Mouse (Mus musculus) forebrain, embryonic 14.5 days (tissue): ENCODE measurements around the gene Hnrnpl. TPM values are rescaled to one million over a fixed set of nuclear protein-coding genes. Genes with fewer than 3 reads are reported as not detected.

Experiments used
- ATAC-seq: fragments of 200-750 bp; cut with Nextera tagmentation; 2 replicates; pipeline ENCODE4 v1.8.0; 2017; ENCODE audit warnings: mild to moderate bottlenecking, moderate library complexity
- DNase-seq: peaks from one replicate; pipeline ENCODE4 v3.0.0-alpha.2; 2015; ENCODE audit warnings: low spot score
- H3K27ac ChIP-seq: fragments of 300-500 bp; sonication (generic); 2 replicates; pipeline ENCODE4 v1.5.1; 2014; ENCODE audit warnings: low read depth, mild to moderate bottlenecking, control low read depth, low read length, moderate library complexity
- H3K27me3 ChIP-seq: fragments of 300-500 bp; sonication (generic); replicated peaks from 2 replicates; pipeline ENCODE4 v1.6.1; 2014; ENCODE audit warnings: low read length, control low read depth, mixed read lengths; ENCODE audit not compliant: control insufficient read depth, insufficient read depth
- H3K36me3 ChIP-seq: fragments of 300-500 bp; sonication (generic); 2 replicates; pipeline ENCODE4 v1.6.1; 2014; ENCODE audit warnings: low read length, control low read depth; ENCODE audit not compliant: control insufficient read depth, insufficient read depth
- H3K4me1 ChIP-seq: fragments of 300-500 bp; sonication (generic); 2 replicates; pipeline ENCODE4 v1.6.1; 2014; ENCODE audit warnings: antibody characterized with exemption, low read length, control low read depth; ENCODE audit not compliant: control insufficient read depth, insufficient read depth
- H3K4me2 ChIP-seq: fragments of 300-500 bp; sonication (generic); 2 replicates; pipeline ENCODE4 v1.6.1; 2014; ENCODE audit warnings: mild to moderate bottlenecking, control low read depth, low read length
- H3K4me3 ChIP-seq: fragments of 300-500 bp; sonication (generic); 2 replicates; pipeline ENCODE4 v1.5.1; 2014; ENCODE audit warnings: low read depth, low read length, control low read depth
- H3K9ac ChIP-seq: fragments of 300-500 bp; sonication (generic); 2 replicates; pipeline ENCODE4 v1.6.1; 2014; ENCODE audit warnings: mild to moderate bottlenecking, low read length, control low read depth, moderate library complexity
- H3K9me3 ChIP-seq: fragments of 300-500 bp; sonication (generic); replicated peaks from 2 replicates; pipeline ENCODE4 v1.6.1; 2016; ENCODE audit warnings: low read length, control low read depth, mixed read lengths; ENCODE audit not compliant: control insufficient read depth
- WGBS: fragments of 180-500 bp; shearing (Covaris S2); extraction: QIAGEN DNeasy Blood & Tissue Kit; methylation state at CpG from one replicate; pipeline ENCODE4 v1.1.7; 2014; 5-methylcytosine and 5-hydroxymethylcytosine counted together
- polyA plus RNA-seq: library from polyadenylated mRNA; unstranded; fragments of >200 nt; fragmentation: Nextera tagmentation; extraction: Ambion mirVana; gene quantifications from 2 replicates; pipeline ENCODE4 v1.2.1, GENCODE M21; 2014

Hnrnpl gene
- polyA plus RNA-seq, 1 experiment from 2014 or later: 190 TPM

DNA sequence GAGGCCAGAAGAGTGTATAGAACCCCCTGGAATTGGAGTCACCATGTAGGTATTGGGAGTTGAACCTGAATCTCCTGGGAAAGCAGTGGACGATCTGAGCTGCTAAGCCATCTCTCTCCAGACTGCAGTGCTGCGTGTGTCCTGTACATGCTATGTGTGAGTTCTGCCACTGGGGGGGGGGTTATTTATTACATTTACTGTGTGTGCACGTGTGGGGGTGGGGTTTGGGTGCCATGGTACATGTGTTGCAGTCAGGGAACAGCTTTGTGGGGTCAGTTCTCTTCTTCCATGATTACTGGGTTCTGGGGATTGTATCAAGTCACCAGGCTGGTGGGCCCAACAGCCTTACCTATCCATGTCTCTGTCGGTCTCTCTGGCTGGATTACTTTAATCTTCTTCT lies 1.5 kb upstream of the Hnrnpl start:
- no peak overlapping the region for H3K4me3 ChIP-seq
- no peak for ATAC-seq

DNA sequence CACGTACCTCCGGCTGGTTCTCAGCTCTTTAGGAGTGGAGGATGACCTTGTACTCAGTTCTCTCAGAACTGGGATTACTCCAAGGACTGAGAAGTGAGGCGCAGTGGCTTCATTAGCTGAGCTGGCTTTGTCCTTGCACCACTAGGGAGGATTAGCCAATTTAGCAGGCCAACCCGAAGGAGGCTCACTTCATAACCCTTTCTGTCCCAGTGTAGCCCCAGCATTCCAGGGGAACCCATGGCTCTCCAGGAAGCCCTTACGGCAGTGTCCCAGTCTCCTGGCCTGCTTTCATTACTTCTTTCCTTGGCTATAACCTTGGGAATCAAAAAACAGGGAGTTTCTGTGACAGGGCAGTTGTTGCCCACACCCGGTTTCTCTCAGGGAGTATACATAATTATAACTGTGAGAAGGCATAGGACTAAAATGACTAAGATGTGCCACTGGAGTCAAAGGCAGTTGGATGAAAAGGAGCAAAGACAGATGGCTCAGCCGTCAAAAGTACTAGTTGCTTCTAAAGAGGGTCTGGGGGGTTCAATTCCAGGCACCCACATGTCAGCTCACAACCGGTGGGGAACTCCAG lies 610 bp upstream of the Hnrnpl start:
- ATAC-seq: no peak
- peak overlapping the region; percentile 87 for H3K9ac ChIP-seq
- peak overlapping the region; percentile 99; the same call in 1 of the 2 replicates for H3K27ac ChIP-seq
- peak overlapping the region; percentile 75 for H3K4me3 ChIP-seq
- H3K4me2 ChIP-seq: peak overlapping the region; percentile 97
- peaks cover 6% of the 10 kb centered on the region; the same call in 1 of the 2 replicates for H3K36me3 ChIP-seq
- H3K27me3 ChIP-seq: no peaks in the 10 kb centered on the region
- H3K4me1 ChIP-seq: peaks cover 20% of the 10 kb centered on the region
- no peak for DNase-seq
- 11% methylated on average over 6 of the region's 8 CpGs for WGBS
- no peaks in the 10 kb centered on the region for H3K9me3 ChIP-seq

More for the DNA sequence above, 1.5 kb upstream of the Hnrnpl start:
- H3K36me3 ChIP-seq: no peaks in the 10 kb centered on the region; the same call in 1 of the 2 replicates
- DNase-seq: no peak
- H3K9ac ChIP-seq: no peak overlapping the region
- 81% methylated on average over 4 of the region's 4 CpGs for WGBS
- peaks cover 20% of the 10 kb centered on the region for H3K4me1 ChIP-seq
- H3K27me3 ChIP-seq: no peaks in the 10 kb centered on the region
- H3K9me3 ChIP-seq: no peaks in the 10 kb centered on the region
- H3K27ac ChIP-seq: no peak overlapping the region
- no peak overlapping the region for H3K4me2 ChIP-seq

DNA sequence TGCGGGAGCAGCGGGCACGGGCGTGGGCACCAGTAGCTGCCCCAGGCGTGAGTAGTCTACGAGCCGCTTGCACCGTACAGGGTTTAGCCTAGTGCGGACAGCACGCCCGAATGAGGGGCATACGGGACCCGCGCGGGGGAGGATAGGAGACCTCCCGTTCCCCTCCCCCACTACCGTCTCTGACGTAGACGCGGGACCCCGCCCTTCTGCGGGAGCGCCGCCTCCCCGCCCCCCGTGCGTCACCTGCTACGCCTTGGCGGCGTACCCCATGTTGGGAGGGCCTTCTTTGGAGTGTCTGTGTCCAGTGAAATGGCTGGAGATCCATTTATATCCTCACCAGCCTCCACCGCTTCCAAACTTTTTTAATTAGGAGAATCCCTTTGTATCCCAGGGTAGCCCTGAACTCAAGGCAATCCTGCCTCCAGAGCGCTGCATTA lies 634 bp downstream of the Hnrnpl start:
- peak overlapping the region; percentile 87 for H3K9ac ChIP-seq
- peak; percentile 51 for ATAC-seq
- H3K36me3 ChIP-seq: peaks cover 18% of the 10 kb centered on the region
- H3K4me2 ChIP-seq: peak overlapping the region; percentile 97
- no peaks in the 10 kb centered on the region for H3K9me3 ChIP-seq
- no peaks in the 10 kb centered on the region for H3K27me3 ChIP-seq
- peak overlapping the region; percentile 99 for H3K27ac ChIP-seq
- H3K4me1 ChIP-seq: peaks cover 21% of the 10 kb centered on the region
- peak overlapping the region; percentile 75 for H3K4me3 ChIP-seq
- DNase-seq: peak; percentile 96
- 0% methylated on average over 29 of the region's 32 CpGs for WGBS

DNA sequence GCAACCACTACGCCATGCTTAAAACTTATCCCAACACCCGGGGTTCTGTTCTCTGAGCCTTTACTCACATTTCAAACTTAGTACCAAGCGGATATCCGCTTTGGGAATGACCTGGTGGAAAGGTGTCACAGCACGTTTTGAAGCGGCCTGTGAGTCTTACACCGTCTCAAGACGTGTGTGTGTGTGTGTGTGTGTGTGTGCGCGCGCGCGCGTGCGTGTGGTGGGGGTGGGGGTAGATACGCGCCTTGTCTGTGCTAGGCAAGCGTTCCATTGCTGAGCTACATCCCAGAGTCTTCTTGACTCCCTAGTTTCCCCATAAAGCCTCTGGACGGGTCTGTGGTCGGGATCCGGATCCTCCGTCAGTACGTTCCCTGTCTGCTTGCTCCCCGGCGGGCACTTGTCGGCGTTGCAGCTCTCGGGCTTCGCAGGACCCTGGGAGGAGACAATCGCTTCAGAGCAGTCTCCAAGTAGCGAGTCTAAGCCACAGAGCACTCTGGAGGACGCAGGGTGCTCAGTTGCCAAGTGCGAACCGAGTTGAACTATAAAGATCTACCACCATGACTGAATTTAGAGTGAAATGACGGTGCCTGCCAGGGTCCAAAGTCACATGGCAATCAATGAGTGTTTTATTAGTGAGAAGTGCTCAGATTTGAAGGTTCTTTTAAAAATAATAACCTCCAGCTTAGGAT lies 1.2 kb downstream of the Hnrnpl start:
- ATAC-seq: peak; percentile 16
- under 1% methylated on average over 35 of the region's 35 CpGs for WGBS
- H3K27me3 ChIP-seq: no peaks in the 10 kb centered on the region

DNA sequence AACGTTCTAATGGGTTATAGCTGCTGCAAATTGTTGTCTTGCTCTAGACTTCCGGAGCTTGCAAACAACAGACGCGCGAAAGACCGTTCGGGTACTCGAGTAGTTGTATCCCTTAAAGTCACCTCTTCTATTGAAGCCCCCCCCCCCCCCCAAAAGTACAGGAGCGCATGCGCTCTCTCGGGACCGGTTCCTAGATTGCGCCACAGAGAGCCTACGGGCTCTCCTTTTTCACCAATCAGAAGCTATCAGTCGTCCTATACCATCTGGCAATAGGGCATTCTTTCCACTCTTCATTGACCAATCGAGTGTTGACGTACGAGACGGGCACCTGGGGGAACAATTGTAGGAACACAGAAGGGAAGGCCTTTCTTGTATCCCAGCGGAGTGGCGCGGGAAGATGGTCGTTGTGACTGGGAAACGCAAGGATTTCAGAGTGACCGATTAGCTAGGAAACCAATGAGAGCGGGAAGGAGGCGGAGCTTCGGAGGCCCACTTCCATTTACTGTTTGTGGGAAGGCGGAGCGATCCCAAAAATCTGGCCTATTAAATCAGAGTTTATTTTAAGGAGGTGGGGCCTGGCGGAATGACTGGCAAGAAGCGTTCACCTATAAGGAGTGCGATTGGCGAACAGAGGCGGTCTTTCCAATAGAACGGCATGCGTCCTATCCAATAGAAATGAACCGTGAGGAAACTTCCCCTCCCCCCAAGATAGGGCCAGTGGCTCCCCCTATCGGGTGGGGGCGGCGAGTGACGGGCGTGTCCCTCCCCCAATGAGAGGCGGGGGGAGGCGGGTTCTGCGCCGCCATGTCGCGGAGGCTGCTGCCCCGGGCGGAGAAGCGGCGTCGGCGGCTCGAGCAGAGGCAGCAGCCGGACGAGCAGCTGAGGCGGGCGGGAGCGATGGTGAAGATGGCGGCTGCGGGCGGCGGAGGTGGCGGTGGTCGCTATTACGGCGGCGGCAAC lies 2.0 kb downstream of the Hnrnpl start:
- Histone ChIP-seq H3K36me3 (peaks cover 32% of the 10 kb centered on the region), H3K9me3 (no peaks in the 10 kb centered on the region), H3K4me2 (peak overlapping the region; percentile 97), H3K27me3 (no peaks in the 10 kb centered on the region), H3K27ac (peak overlapping the region; percentile 99), H3K9ac (peak overlapping the region; percentile 88), H3K4me1 (peaks cover 21% of the 10 kb centered on the region), H3K4me3 (peak overlapping the region; percentile 75)
- DNase-seq (peak; percentile 100), ATAC-seq (peak; percentile 93)
- under 1% methylated on average over 68 of the region's 70 CpGs for WGBS

More for the DNA sequence above, 1.2 kb downstream of the Hnrnpl start:
- Histone ChIP-seq H3K9ac (peak overlapping the region; percentile 87), H3K4me3 (peak overlapping the region; percentile 75), H3K27ac (peak overlapping the region; percentile 99), H3K4me1 (peaks cover 21% of the 10 kb centered on the region), H3K4me2 (peak overlapping the region; percentile 97), H3K9me3 (no peaks in the 10 kb centered on the region), H3K36me3 (peaks cover 24% of the 10 kb centered on the region)
- no peak for DNase-seq

DNA sequence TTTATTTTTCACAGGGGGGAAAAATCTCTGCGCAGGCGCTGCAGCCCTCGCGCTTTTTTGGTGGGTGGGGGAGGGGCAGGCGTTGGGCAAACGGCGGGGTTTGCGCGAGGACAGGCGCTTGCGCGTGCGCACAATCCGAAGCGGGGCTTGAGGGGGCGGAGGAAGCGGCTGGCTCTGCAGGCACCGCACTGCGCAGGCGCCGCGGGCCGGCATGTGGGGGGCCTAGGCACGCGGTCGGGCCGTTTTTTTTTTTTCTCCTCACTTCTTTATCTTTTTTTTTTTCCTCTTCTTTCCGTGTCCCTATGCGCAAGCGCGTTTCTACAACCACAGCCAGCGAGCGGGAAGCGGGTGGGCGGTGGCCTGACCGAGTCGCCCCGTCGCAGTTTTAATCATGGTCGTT lies 2.9 kb downstream of the Hnrnpl start:
- Histone ChIP-seq H3K4me1 (peaks cover 21% of the 10 kb centered on the region), H3K36me3 (peaks cover 41% of the 10 kb centered on the region), H3K9ac (peak overlapping the region; percentile 88), H3K4me3 (peak overlapping the region; percentile 74), H3K4me2 (peak overlapping the region; percentile 87), H3K9me3 (no peaks in the 10 kb centered on the region), H3K27ac (peak overlapping the region; percentile 95), H3K27me3 (no peaks in the 10 kb centered on the region)
- ATAC-seq (peak; percentile 27), DNase-seq (peak; percentile 98)
- WGBS: under 1% methylated on average over 40 of the region's 40 CpGs

DNA sequence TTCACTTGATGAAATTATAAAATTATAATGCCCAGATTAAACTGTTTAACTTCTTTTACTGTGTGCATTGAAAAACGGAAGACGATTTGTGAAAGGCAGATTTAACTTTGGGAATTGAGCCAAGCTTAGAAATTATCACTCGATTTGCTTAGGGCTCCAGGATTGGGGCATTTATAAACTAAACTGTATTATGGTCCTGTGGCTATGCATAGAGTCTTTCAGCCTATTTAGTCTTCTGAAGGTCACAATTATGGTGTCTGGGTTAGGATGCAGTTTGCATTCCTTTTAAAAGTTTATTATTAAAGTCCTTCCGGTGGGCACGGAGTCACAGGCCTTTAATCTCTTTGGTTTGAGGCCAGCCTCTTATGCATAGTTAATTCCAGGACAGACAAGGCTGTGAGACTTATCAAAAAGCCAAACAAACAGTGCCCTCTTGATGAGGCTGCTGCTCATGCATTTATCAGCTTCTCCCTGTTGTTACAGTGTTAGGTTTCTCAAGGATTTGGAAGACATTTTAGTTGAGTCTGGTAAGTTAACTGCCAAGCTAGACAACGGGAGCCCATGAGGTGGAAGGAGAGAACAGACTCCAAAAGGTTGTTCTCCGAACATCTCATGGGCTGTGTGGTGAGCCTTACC lies 3.4 kb downstream of the Hnrnpl start:
- 15% methylated on average over 7 of the region's 7 CpGs for WGBS
- Histone ChIP-seq H3K4me1 (peaks cover 21% of the 10 kb centered on the region), H3K27me3 (no peaks in the 10 kb centered on the region), H3K4me3 (peak overlapping the region; percentile 74), H3K4me2 (peak overlapping the region; percentile 87), H3K9me3 (no peaks in the 10 kb centered on the region), H3K9ac (peak overlapping the region; percentile 88), H3K27ac (no peak overlapping the region), H3K36me3 (peaks cover 46% of the 10 kb centered on the region)
- ATAC-seq (no peak), DNase-seq (no peak)

DNA sequence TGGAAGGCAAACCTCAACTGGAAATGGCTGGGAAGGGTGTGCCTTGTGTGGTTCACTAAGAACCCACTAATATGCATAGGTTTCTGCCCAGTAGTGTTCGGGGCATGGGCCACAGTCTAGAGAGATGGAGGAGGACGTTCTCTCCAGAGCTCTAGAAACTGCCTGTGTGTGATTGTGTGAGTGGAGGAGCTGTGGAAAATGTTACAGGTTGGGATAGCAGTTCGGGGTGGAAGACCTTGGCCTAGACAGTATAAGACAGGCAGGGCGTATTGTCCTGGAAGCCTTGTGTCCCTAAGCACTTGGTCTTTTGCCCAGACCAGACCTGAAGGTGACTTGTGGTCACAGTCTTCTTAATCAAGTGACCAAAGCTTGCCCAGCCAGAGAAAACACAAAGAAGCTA lies 4.1 kb downstream of the Hnrnpl start:
- Histone ChIP-seq H3K36me3 (peaks cover 53% of the 10 kb centered on the region), H3K9ac (peak overlapping the region; percentile 88), H3K4me3 (peak overlapping the region; percentile 74), H3K4me2 (peak overlapping the region; percentile 87), H3K4me1 (peaks cover 21% of the 10 kb centered on the region), H3K27me3 (no peaks in the 10 kb centered on the region), H3K27ac (no peak overlapping the region), H3K9me3 (no peaks in the 10 kb centered on the region)
- ATAC-seq (no peak), DNase-seq (no peak)
- WGBS: 64% methylated on average over 4 of the region's 4 CpGs
